9 mouse cellular contexts compared by ENCODE assay signal in genomic region chrX:136820250-136820649, GRCm38 (mm10). TPM values are rescaled to one million over a fixed set of nuclear protein-coding genes. Genes with fewer than 3 reads are reported as not detected.
DNase-seq lines count a peak whose midpoint lies in the region; ATAC-seq and TF ChIP-seq lines count a peak whose summit lies in the region.
"Had no signal": no experiment of that assay in that cellular context is flagged by ENCODE, and none has a peak within 500 bp of the region (broad histone marks: within the 10 kb centered on the region; RNA-seq: fewer than 3 reads in every experiment).

No protein-coding gene starts in this region.

- no peaks in the 10 kb centered on the region for H3K27me3 ChIP-seq in intestine, postnatal 0 days (replicated peaks; ENCODE audit: control insufficient read depth, insufficient read depth, low read length)
- no peaks in the 10 kb centered on the region for H3K27me3 ChIP-seq in intestine, embryonic 15.5 days (replicated peaks)
- no peaks in the 10 kb centered on the region for H3K27me3 ChIP-seq in midbrain, postnatal 0 days (ENCODE audit: insufficient read depth, low read length)

- no peak overlapping the region for H3K4me3 ChIP-seq in intestine, postnatal 0 days (ENCODE audit: low read depth, low read length)
- H3K4me3 ChIP-seq in intestine, embryonic 15.5 days (replicated peaks) = no peak overlapping the region
- H3K4me3 ChIP-seq in midbrain, postnatal 0 days (ENCODE audit: low read depth, low read length) = no peak overlapping the region

- H3K4me2 ChIP-seq in intestine, postnatal 0 days (replicated peaks; ENCODE audit: low read depth) = no peak overlapping the region
- no peak overlapping the region for H3K4me2 ChIP-seq in intestine, embryonic 15.5 days (replicated peaks)
- H3K4me2 ChIP-seq in midbrain, postnatal 0 days (ENCODE audit: low read depth, low read length, poor library complexity, severe bottlenecking) = no peak overlapping the region

- H3K9ac ChIP-seq in intestine, postnatal 0 days (ENCODE audit: low read depth, low read length) = no peak overlapping the region
- no peak overlapping the region for H3K9ac ChIP-seq in intestine, embryonic 15.5 days
- H3K9ac ChIP-seq in midbrain, postnatal 0 days (replicated peaks; ENCODE audit: low read length, poor library complexity, severe bottlenecking) = no peak overlapping the region

- intact Hi-C loops in left cerebral cortex, postnatal 4 days (cut with DNase I) = no loop called here

- no peaks in the 10 kb centered on the region for H3K4me1 ChIP-seq in intestine, postnatal 0 days (replicated peaks; ENCODE audit: control insufficient read depth, insufficient read depth, low read length)
- no peaks in the 10 kb centered on the region for H3K4me1 ChIP-seq in intestine, embryonic 15.5 days (replicated peaks)
- no peaks in the 10 kb centered on the region for H3K4me1 ChIP-seq in midbrain, postnatal 0 days (ENCODE audit: insufficient read depth, low read length)

- no peaks in the 10 kb centered on the region for H3K36me3 ChIP-seq in intestine, postnatal 0 days (ENCODE audit: control insufficient read depth, insufficient read depth)
- no peaks in the 10 kb centered on the region for H3K36me3 ChIP-seq in intestine, embryonic 15.5 days
- no peaks in the 10 kb centered on the region for H3K36me3 ChIP-seq in midbrain, postnatal 0 days (ENCODE audit: insufficient read depth, low read length)

- WGBS in intestine, postnatal 0 days = 13% methylated on average over 1 of the region's 1 CpGs
- 16% methylated on average over 1 of the region's 1 CpGs for WGBS in intestine, embryonic 15.5 days
- WGBS in midbrain, postnatal 0 days = 0% methylated on average over 1 of the region's 1 CpGs

- no peak for ATAC-seq in intestine, postnatal 0 days
- ATAC-seq in intestine, embryonic 15.5 days = no peak
- peak; percentile 75; the same call in 1 of the 2 replicates for ATAC-seq in midbrain, postnatal 0 days (ENCODE audit: low FRiP score)

- DNase-seq in cerebellum, adult 9-11 months = peak; percentile 43
- DNase-seq in frontal cortex, postnatal 14 days (ENCODE audit: low spot score in 2 of 2) = peak; percentile 61 to 73
- DNase-seq in kidney, adult 18-20 months = peak; percentile 73
- DNase-seq in left cerebral cortex, postnatal 4 days = peak; percentile 69
- DNase-seq in midbrain, postnatal 0 days (ENCODE audit: low spot score) = peak; percentile 82
- DNase-seq in spleen, postnatal 14 days (ENCODE audit: low spot score in 2 of 2) = peak; percentile 9 to 16

- peak; percentile 84 for TF ChIP-seq CTCF in intestine, postnatal 0 days (IDR thresholded peaks at IDR 0.05; ENCODE audit: low read depth)
- peak; percentile 90 for TF ChIP-seq CTCF in midbrain, postnatal 0 days (IDR thresholded peaks at IDR 0.05)

- no peaks in the 10 kb centered on the region for H3K9me3 ChIP-seq in intestine, postnatal 0 days (ENCODE audit: control insufficient read depth)
- H3K9me3 ChIP-seq in intestine, embryonic 15.5 days = no peaks in the 10 kb centered on the region
- H3K9me3 ChIP-seq in midbrain, postnatal 0 days (ENCODE audit: low read length) = no peaks in the 10 kb centered on the region

- H3K27ac ChIP-seq in intestine, postnatal 0 days (ENCODE audit: low read depth, low read length) = no peak overlapping the region
- H3K27ac ChIP-seq in intestine, embryonic 15.5 days = no peak overlapping the region
- H3K27ac ChIP-seq in midbrain, postnatal 0 days (ENCODE audit: low read depth, low read length) = no peak overlapping the region

RNA-seq across cellular contexts. Expression of gene Plp1, which starts 2.2 kb away (rescaled TPM):
- 1.9 and 3.0 TPM in 2 replicates for polyA plus RNA-seq in intestine, postnatal 0 days (2015; fragmentation: Nextera tagmentation; extraction: Ambion mirVana)
- 4.6 and 5.8 TPM in 2 replicates for polyA plus RNA-seq in intestine, embryonic 15.5 days (2015; fragmentation: Nextera tagmentation; extraction: Ambion mirVana)
- total RNA-seq in left cerebral cortex, postnatal 4 days (2021) = 10 to 100 TPM; 15.6 to 17.2 TPM
- 17.7 and 23.3 TPM in 2 replicates for total RNA-seq in midbrain, postnatal 0 days (2014; rRNA removed)
- 10.2 and 13.5 TPM in 2 replicates for polyA plus RNA-seq in midbrain, postnatal 0 days (2015; fragmentation: Nextera tagmentation; extraction: Ambion mirVana)

RNA-seq across cellular contexts. Expression of gene Glra4, which starts 40.3 kb away (rescaled TPM):
- not detected in 2 replicates for polyA plus RNA-seq in intestine, postnatal 0 days (2015; fragmentation: Nextera tagmentation; extraction: Ambion mirVana)
- not detected in 2 replicates for polyA plus RNA-seq in intestine, embryonic 15.5 days (2015; fragmentation: Nextera tagmentation; extraction: Ambion mirVana)
- not detected for total RNA-seq in left cerebral cortex, postnatal 4 days (2021)
- total RNA-seq in midbrain, postnatal 0 days (2014; rRNA removed) = 0.33 TPM in 1 of 2 replicates, not detected in the other
- not detected in 2 replicates for polyA plus RNA-seq in midbrain, postnatal 0 days (2015; fragmentation: Nextera tagmentation; extraction: Ambion mirVana)
- polyA plus RNA-seq: stomach, embryonic 14.5 days had no signal

RNA-seq across cellular contexts. Expression of gene Rab9b, which starts 48.3 kb away (rescaled TPM):
- polyA plus RNA-seq in intestine, postnatal 0 days (2015; fragmentation: Nextera tagmentation; extraction: Ambion mirVana) = 0.21 and 0.27 TPM in 2 replicates
- polyA plus RNA-seq in intestine, embryonic 15.5 days (2015; fragmentation: Nextera tagmentation; extraction: Ambion mirVana) = 0.40 and 0.43 TPM in 2 replicates
- 10 to 100 TPM; 26.4 to 36.8 TPM for total RNA-seq in left cerebral cortex, postnatal 4 days (2021)
- total RNA-seq in midbrain, postnatal 0 days (2014; rRNA removed) = 31.7 and 31.8 TPM in 2 replicates
- polyA plus RNA-seq in midbrain, postnatal 0 days (2015; fragmentation: Nextera tagmentation; extraction: Ambion mirVana) = 17.1 and 22.3 TPM in 2 replicates

Comparison
In these comparisons a context has a peak if more than half of its experiments do, and no peak if none do; other contexts are left out.
1. DNase-seq: peak in every context shown above with its lines; median percentile 82 in midbrain, postnatal 0 days; 73 in kidney, adult 18-20 months; 69 in left cerebral cortex, postnatal 4 days; 67 in frontal cortex, postnatal 14 days; 43 in cerebellum, adult 9-11 months; 12 in spleen, postnatal 14 days.
2. RNA of gene Rab9b, which starts 48.3 kb away (polyA plus RNA-seq): 17.1 to 22.3 TPM in midbrain, postnatal 0 days; 0.40 to 0.43 TPM in intestine, embryonic 15.5 days and 0.21 to 0.27 TPM in intestine, postnatal 0 days; every median in the first group is over 10 times any median in the second.